Mouse (Mus musculus): Measurements from ENCODE around the gene Arfgap1. TPM values are rescaled to one million over a fixed set of nuclear protein-coding genes. Genes with fewer than 3 reads are reported as not detected.

Arfgap1 gene
- polyA plus RNA-seq (2014; fragmentation: Illumina TruSeq; extraction: RNeasy Lipid Tissue Mini Kit (QIAGEN cat#74804); ENCODE audit: low read depth, low replicate concordance) = 84.0 TPM

DNA sequence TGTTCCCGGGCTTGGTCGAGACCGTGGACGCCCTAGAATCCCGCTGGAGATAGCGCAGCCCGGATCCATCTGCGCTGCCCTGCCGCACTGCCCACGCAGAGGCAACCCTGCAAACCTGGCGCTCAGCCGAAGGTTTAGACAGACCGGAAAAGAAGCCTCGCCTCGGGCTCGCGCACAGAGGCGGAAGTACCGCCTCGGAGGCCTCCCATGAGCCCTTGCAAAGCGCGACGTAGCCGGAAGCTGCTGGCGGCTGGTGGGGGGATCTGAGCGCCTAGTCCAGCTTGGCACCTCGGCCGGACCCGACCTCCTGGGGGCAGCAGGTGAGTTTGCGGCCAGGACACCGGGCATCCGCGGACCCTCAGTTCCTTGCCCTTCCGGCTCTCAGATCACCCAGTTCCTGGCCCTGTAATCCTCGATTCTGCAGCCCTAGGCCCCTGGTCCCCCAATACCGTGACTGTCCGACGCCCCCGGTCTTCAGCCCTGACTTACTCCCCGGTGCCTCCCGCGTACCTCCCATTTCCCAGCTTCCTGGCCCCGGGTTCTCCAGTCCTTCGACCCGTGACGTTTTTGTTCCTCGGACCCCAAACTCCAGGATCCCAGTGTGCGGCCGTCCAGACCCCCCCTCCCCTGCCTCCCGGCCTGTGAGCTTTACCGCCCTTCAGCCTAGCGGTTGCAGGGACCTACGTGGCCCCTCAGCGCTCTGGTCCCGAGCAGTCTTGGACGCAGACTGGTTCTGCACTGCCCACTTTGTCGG is at the start of gene Arfgap1:
Gene Arfgap1, plus strand, starts transcription at position 216 of the 754 bp plus-strand sequence.

DNA sequence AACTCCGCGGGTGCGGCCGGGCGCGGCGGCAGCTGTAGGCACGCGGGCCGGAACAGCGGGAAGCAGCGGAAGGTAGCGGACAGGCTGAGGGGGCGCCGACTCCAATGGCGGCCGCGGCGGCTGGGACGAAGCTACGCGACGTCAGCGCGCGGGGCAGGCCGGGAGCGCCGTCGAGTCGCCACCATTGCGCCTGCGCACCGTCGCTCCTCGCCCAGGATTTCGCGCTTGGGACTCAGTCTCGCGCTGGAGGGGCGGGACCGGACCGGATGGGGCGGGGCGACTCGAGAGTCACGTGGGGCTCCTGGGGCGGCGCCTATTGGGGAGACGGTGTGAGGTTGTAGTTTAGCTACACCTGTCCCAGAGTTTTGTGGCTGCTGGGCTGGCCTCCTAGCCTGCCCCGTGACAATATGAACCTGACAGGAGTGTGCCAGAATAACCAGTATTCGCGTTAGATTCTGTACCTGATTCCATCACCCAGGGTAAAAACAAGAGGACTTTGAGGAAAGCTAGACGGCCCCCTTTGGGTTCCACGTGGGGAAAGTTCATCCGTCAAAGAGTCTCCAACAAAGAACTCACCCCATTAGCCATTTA is 46.1 kb upstream of the Arfgap1 start, which contains the start of gene Ythdf1:
Gene Ythdf1, minus strand, starts transcription at position 140 of the 591 bp plus-strand sequence.

GRCm38 (mm10) chr2:180928723-180929122 is 38.3 kb upstream of the Arfgap1 start, which contains the start of gene Birc7:
Gene Birc7, plus strand, starts transcription at chr2:180929023.

DNA sequence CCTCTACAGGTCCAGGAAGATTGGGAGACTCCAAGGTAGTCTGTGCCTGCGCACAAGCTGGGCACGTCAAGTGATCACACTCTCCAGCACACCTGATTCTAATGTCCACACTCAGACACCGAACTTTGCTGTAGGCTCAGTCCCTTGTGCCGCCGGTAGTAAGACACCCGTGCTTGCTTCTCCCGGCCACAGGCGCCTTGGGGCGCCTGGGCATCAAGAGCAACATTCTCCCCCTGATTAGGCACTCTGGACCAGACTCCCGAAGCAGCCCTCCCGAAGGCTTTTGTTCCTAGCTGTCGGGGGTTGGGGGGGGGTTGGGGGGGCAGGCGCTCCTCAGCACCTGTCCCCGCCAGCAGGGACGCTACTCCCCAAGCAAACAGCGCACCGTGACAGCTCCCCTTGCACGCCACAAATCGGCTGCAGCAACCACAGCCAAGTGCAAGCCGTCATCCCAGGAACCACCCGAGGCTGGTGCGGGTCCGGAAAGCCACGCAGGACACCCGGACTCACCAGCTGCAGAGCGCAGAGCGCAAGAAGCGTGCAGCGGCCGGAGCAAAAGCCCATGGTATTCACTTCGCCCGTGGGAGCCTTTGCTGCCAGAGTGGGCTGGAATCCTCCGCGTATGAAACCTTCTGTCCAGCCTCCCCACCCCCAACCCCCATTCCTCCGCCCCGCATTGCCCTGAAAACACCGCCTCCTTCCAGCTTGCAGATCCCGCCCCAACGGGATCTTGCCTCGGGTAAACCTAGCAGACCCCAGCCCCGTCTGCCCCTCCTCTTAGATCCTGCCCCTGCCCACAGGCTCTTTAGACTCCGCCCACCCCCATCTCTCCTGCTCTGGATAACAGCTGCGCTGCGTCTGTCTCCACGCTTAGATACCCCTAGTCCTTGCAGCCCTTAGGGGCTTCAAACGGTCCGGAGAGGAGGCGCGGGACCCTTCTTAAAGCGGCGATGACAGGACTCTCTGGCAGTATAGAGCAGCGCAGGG is 12.7 kb upstream of the Arfgap1 start, which contains the start of gene Nkain4:
Gene Nkain4, minus strand, starts transcription at position 639 of the 987 bp plus-strand sequence.

DNA sequence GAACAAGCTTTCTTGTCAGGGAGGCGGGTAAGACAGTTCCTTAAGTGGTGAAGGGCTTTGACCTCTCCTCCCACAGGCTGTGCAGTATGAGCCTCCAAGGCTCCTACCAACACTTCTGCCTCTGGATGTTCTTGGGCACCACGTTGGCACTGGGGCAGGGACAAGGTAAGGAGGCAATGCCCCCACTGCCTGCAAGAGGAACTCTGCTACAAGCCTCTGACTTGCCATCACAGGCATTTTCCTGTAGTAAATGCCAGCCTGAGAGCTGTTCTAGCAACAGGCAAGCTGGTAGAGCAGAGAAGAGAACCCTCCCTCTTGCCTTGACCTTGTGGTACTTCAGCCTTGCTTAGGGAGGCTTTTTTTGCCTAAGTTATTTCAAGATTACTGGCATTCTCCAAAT is 19.4 kb downstream of the Arfgap1 start, which contains the start of gene Col20a1:
Gene Col20a1, plus strand, starts transcription at position 87 of the 400 bp plus-strand sequence.

Other genes with a start within 250 kb of the Arfgap1 start
- gene Slc17a9, start 242.0 kb upstream of the Arfgap1 start, polyA plus RNA-seq (2014; fragmentation: Illumina TruSeq; extraction: RNeasy Lipid Tissue Mini Kit (QIAGEN cat#74804); ENCODE audit: low read depth, low replicate concordance) = 102 TPM
- not detected for gene Bhlhe23, start 190.3 kb upstream of the Arfgap1 start, polyA plus RNA-seq (2014; fragmentation: Illumina TruSeq; extraction: RNeasy Lipid Tissue Mini Kit (QIAGEN cat#74804); ENCODE audit: low read depth, low replicate concordance)
- gene Ythdf1, start 46.3 kb upstream of the Arfgap1 start, polyA plus RNA-seq (2014; fragmentation: Illumina TruSeq; extraction: RNeasy Lipid Tissue Mini Kit (QIAGEN cat#74804); ENCODE audit: low read depth, low replicate concordance) = 37.8 TPM
- gene Birc7, start 38.2 kb upstream of the Arfgap1 start, polyA plus RNA-seq (2014; fragmentation: Illumina TruSeq; extraction: RNeasy Lipid Tissue Mini Kit (QIAGEN cat#74804); ENCODE audit: low read depth, low replicate concordance) = not detected
- 17.3 TPM for gene Nkain4, start 12.5 kb upstream of the Arfgap1 start, polyA plus RNA-seq (2014; fragmentation: Illumina TruSeq; extraction: RNeasy Lipid Tissue Mini Kit (QIAGEN cat#74804); ENCODE audit: low read depth, low replicate concordance)
- 3.1 TPM for gene Col20a1, start 19.3 kb downstream of the Arfgap1 start, polyA plus RNA-seq (2014; fragmentation: Illumina TruSeq; extraction: RNeasy Lipid Tissue Mini Kit (QIAGEN cat#74804); ENCODE audit: low read depth, low replicate concordance)
- gene Chrna4, start 76.3 kb downstream of the Arfgap1 start, polyA plus RNA-seq (2014; fragmentation: Illumina TruSeq; extraction: RNeasy Lipid Tissue Mini Kit (QIAGEN cat#74804); ENCODE audit: low read depth, low replicate concordance) = not detected
- 0.16 TPM for gene Kcnq2, start 168.1 kb downstream of the Arfgap1 start, polyA plus RNA-seq (2014; fragmentation: Illumina TruSeq; extraction: RNeasy Lipid Tissue Mini Kit (QIAGEN cat#74804); ENCODE audit: low read depth, low replicate concordance)
- not detected for gene Eef1a2, start 189.8 kb downstream of the Arfgap1 start, polyA plus RNA-seq (2014; fragmentation: Illumina TruSeq; extraction: RNeasy Lipid Tissue Mini Kit (QIAGEN cat#74804); ENCODE audit: low read depth, low replicate concordance)
- gene Ppdpf, start 220.0 kb downstream of the Arfgap1 start, polyA plus RNA-seq (2014; fragmentation: Illumina TruSeq; extraction: RNeasy Lipid Tissue Mini Kit (QIAGEN cat#74804); ENCODE audit: low read depth, low replicate concordance) = 69.1 TPM
- not detected for gene Ptk6, start 235.6 kb downstream of the Arfgap1 start, polyA plus RNA-seq (2014; fragmentation: Illumina TruSeq; extraction: RNeasy Lipid Tissue Mini Kit (QIAGEN cat#74804); ENCODE audit: low read depth, low replicate concordance)
- 0.67 TPM for gene Srms, start 246.0 kb downstream of the Arfgap1 start, polyA plus RNA-seq (2014; fragmentation: Illumina TruSeq; extraction: RNeasy Lipid Tissue Mini Kit (QIAGEN cat#74804); ENCODE audit: low read depth, low replicate concordance)

All from adipose tissue, adult 10 weeks (tissue).